Mouse (Mus musculus): ENCODE measurements around the gene Hsp90aa1. TPM values are rescaled to one million over a fixed set of nuclear protein-coding genes. Genes with fewer than 3 reads are reported as not detected.

Gene Hsp90aa1
- total RNA-seq, 1 experiment from 2014 or later, result 802 TPM

DNA sequence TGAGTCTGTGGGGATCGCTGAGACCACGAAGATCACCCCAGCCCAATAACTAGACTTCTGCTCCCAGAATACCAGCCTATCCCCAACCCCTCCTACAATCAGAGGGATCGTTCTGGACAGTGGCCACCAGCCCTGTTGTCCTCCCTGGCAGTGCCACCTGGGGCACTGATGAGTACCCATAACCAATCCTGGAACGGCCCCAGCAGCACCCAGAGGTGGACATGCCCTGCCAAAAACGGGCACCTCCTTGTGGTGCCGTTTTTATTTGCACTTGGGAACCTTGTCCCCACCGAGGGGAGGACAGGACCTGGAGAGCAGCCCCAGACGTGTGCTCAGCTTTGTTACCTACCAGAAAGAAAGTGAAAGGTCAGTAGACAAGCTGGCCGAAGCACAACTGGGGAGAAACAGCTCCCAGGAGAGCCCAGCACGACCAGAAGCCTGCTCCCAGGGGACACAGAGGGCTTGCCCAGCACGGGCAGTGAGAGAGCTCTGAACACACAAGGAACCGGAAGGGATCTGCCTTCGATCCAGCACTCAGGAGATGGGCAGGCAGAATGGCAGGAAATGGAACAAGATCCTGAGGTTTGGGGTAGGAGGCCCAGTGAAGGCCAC lies 35.0 kb downstream of the Hsp90aa1 start:
- ATAC-seq (replicated peaks; ENCODE audit: insufficient number of reproducible peaks, low FRiP score, low TSS enrichment, poor library complexity, severe bottlenecking), result no peak

DNA sequence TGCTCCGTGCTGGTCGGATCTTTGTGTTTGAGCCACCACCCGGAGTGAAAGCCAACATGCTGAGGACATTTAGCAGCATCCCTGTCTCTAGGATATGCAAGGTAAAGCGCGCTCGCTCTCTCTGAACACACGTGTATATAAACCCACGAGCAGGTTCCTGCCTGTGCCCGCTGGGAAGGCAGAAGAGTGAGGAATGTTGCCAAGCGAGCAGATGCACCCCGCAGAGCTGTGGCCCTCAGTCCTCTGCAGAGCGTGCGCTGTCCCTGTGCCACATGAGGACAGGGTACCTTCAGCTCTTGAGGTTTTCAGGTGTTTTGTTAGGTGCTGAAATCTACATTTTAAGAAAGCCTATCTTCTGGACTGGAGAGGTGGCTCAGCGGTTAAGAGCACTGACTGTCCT lies 40.8 kb downstream of the Hsp90aa1 start:
- no peak for ATAC-seq (replicated peaks; ENCODE audit: insufficient number of reproducible peaks, low FRiP score, low TSS enrichment, poor library complexity, severe bottlenecking)

DNA sequence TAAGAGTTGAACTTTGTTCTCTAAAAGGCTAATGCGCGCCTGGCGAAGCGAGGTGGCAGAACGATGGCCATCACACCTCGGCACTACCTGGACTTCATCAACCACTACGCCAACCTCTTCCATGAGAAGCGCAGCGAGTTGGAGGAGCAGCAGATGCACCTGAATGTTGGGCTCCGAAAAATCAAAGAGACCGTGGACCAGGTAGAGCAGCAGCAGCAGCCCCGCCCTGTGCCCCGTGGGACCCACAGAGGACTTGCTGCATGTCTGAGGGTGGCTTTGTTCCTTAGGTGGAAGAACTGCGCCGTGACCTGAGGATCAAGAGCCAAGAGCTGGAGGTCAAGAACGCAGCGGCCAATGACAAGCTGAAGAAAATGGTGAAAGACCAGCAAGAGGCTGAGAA lies 51.1 kb downstream of the Hsp90aa1 start:
- no peak for ATAC-seq (replicated peaks; ENCODE audit: insufficient number of reproducible peaks, low FRiP score, low TSS enrichment, poor library complexity, severe bottlenecking)

DNA sequence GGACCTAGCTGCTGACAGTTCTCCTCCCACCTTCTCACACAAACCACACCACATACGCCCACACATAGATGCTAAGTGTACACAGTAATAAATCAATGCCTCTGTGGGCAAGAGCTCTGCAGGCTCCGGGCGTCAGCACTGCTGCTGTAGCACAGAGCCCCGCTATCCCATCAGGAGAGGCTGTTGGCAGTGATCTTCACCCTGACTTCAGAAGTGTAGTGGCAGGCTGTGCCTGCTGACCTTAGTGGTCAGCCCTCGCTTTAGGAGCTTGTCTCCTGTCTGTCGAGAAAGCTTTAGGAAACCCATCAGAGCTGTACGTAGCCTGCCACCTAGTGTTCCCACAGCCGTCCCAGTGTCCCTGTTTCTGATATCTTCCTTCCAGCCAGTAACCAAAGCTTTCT lies 52.3 kb downstream of the Hsp90aa1 start:
- ATAC-seq (replicated peaks; ENCODE audit: insufficient number of reproducible peaks, low FRiP score, low TSS enrichment, poor library complexity, severe bottlenecking), result no peak

Other genes with a start within 250 kb of the Hsp90aa1 start
- 122 to 194 TPM (median 132 TPM) in 3 replicates for gene Dync1h1, start 101.3 kb downstream of the Hsp90aa1 start, total RNA-seq (2017)
- gene 1700001K19Rik, start 20.1 kb downstream of the Hsp90aa1 start, total RNA-seq (2017), result not detected in 3 replicates
- gene Wdr20, start 35.2 kb upstream of the Hsp90aa1 start, total RNA-seq (2017), result 42.6 to 73.3 TPM (median 57.7 TPM) in 3 replicates
- 0.10 to 0.32 TPM in 2 of 3 replicates, not detected in the other for gene Mok, start 138.2 kb upstream of the Hsp90aa1 start, total RNA-seq (2017)
- 6.5 to 11.1 TPM (median 9.0 TPM) in 3 replicates for gene Zfp839, start 147.5 kb upstream of the Hsp90aa1 start, total RNA-seq (2017)
- 22.7 to 35.9 TPM (median 27.8 TPM) in 3 replicates for gene Cinp, start 186.4 kb upstream of the Hsp90aa1 start, total RNA-seq (2017)
- 3.7 to 4.9 TPM (median 3.8 TPM) in 3 replicates for gene Tecpr2, start 186.5 kb upstream of the Hsp90aa1 start, total RNA-seq (2017)

Measured in monocyte, adult 5-6 weeks (primary cell).